Mouse (Mus musculus) retina, adult 2 months (tissue): Measurements from ENCODE around the gene Zfand6.
A peak's percentile ranks its signal among the peaks of the same experiment; 100 is the strongest.

Source experiments
- DNase-seq: peaks from one replicate; pipeline ENCODE4 v3.0.0-alpha.2; 2012; ENCODE audit warnings: low read depth, low spot score

Zfand6 gene

GRCm38 (mm10) chr7:84594087-84594916 is 95.5 kb downstream of the Zfand6 start:
- peak; percentile 69 for DNase-seq

GRCm38 (mm10) chr7:84591347-84591746 is 98.4 kb downstream of the Zfand6 start:
- DNase-seq, result no peak

GRCm38 (mm10) chr7:84590622-84591021 is 99.1 kb downstream of the Zfand6 start:
- no peak for DNase-seq

- DNase-seq, result no peak
Observed at GRCm38 (mm10) chr7:84587101-84587783, 102.5 kb downstream of the Zfand6 start.

GRCm38 (mm10) chr7:84586360-84587100 is 103.2 kb downstream of the Zfand6 start:
- DNase-seq, result no peak

GRCm38 (mm10) chr7:84585086-84585485 is 104.7 kb downstream of the Zfand6 start:
- no peak for DNase-seq

GRCm38 (mm10) chr7:84579769-84580168 is 110.0 kb downstream of the Zfand6 start:
- DNase-seq, result no peak

- DNase-seq, result no peak
Observed at GRCm38 (mm10) chr7:84578841-84579240, 110.9 kb downstream of the Zfand6 start.

- no peak for DNase-seq
Observed at GRCm38 (mm10) chr7:84577034-84577433, 112.7 kb downstream of the Zfand6 start.

GRCm38 (mm10) chr7:84566200-84566599 is 123.6 kb downstream of the Zfand6 start:
- no peak for DNase-seq

GRCm38 (mm10) chr7:84564236-84564635 is 125.5 kb downstream of the Zfand6 start:
- DNase-seq, result no peak
